In the genomic region with DNA sequence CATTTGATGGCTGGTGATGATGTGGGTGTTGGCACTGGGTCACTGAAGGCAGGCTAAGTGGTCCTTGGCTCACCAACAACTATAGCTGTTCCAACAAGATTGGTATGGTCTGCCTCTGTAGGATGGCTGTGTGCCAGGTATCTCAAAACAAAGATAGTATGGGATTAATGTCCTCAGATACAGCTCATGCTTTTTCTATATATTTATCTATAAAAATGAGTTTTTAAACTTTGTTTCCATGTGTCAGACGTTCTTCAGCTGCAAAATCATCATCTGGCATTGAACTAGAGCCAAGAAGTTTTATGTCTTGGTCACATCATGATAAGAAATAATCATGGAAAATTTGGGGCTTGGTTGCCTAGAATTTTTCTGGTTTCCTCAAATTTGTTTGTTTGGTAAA, we compare ENCODE assay signal across 23 mouse cellular contexts.
A peak's percentile ranks its signal among the peaks of the same experiment; 100 is the strongest.
DNase-seq lines count a peak whose midpoint lies in the region; ATAC-seq lines count a peak whose summit lies in the region.
"Had no signal": no experiment of that assay in that cellular context is flagged by ENCODE, and none has a peak within 500 bp of the region (broad histone marks: within the 10 kb centered on the region; RNA-seq: fewer than 3 reads in every experiment).

No protein-coding gene starts in this region.

- no peak overlapping the region for H3K4me3 ChIP-seq in heart, embryonic 16.5 days (ENCODE audit: low read length)
- H3K4me3 ChIP-seq: embryonic facial prominence, embryonic 12.5 days; forebrain, embryonic 10.5 days; forebrain, embryonic 13.5 days; heart, embryonic 10.5 days; heart, embryonic 13.5 days; hindbrain, embryonic 12.5 days; hindbrain, embryonic 15.5 days had no signal

- no peaks in the 10 kb centered on the region; the same call in 1 of the 2 replicates for H3K4me1 ChIP-seq in heart, embryonic 16.5 days (ENCODE audit: control insufficient read depth, insufficient read depth, low read length)
- H3K4me1 ChIP-seq: embryonic facial prominence, embryonic 12.5 days; forebrain, embryonic 10.5 days; forebrain, embryonic 13.5 days; heart, embryonic 10.5 days; heart, embryonic 13.5 days; hindbrain, embryonic 12.5 days; hindbrain, embryonic 15.5 days had no signal

- H3K4me2 ChIP-seq in heart, embryonic 16.5 days (ENCODE audit: low read depth, low read length), result no peak overlapping the region
- H3K4me2 ChIP-seq: embryonic facial prominence, embryonic 12.5 days; forebrain, embryonic 13.5 days; heart, embryonic 13.5 days; hindbrain, embryonic 12.5 days; hindbrain, embryonic 15.5 days had no signal

- 52% methylated on average over 1 of the region's 1 CpGs for WGBS in heart, embryonic 16.5 days

- H3K9me3 ChIP-seq in heart, embryonic 16.5 days (replicated peaks; ENCODE audit: control insufficient read depth, low read length), result peaks cover 5% of the 10 kb centered on the region
- H3K9me3 ChIP-seq: embryonic facial prominence, embryonic 12.5 days; forebrain, embryonic 10.5 days; forebrain, embryonic 13.5 days; heart, embryonic 10.5 days; hindbrain, embryonic 12.5 days; hindbrain, embryonic 15.5 days had no signal

- H3K27ac ChIP-seq in heart, embryonic 16.5 days (ENCODE audit: low read length), result no peak overlapping the region
- H3K27ac ChIP-seq: embryonic facial prominence, embryonic 12.5 days; forebrain, embryonic 10.5 days; forebrain, embryonic 13.5 days; heart, embryonic 10.5 days; heart, embryonic 13.5 days; hindbrain, embryonic 12.5 days; hindbrain, embryonic 15.5 days had no signal

- no peak overlapping the region for H3K9ac ChIP-seq in heart, embryonic 16.5 days (ENCODE audit: low read length)
- H3K9ac ChIP-seq: embryonic facial prominence, embryonic 12.5 days; forebrain, embryonic 13.5 days; forebrain, postnatal 0 days; heart, embryonic 13.5 days; hindbrain, embryonic 12.5 days; hindbrain, embryonic 15.5 days had no signal

- peak; percentile 39 to 85 for DNase-seq in adrenal gland, adult (ENCODE audit: inconsistent age in 2 of 2, low spot score in 1 of 2)
- DNase-seq in adrenal gland, postnatal 25 days, result no peak
- DNase-seq in heart, adult 9 months (ENCODE audit: low spot score in 2 of 2), result no peak
- peak; percentile 67 for DNase-seq in NIH3T3 (ENCODE audit: low read depth)
- no peak for DNase-seq in frontal cortex, postnatal 36 days (ENCODE audit: low spot score in 2 of 2)
- DNase-seq: cerebellum, adult 18-20 months; cerebellum, adult 9-10 months; cerebellum, postnatal 14 days; forebrain, postnatal 0 days; gastrocnemius, postnatal 25 days; heart, adult 18-20 months had no signal

- 0 out of 2 replicates have a peak, but pooled peaks have one; percentile 23 for ATAC-seq in heart, embryonic 16.5 days (replicated peaks; ENCODE audit: extremely low read depth, insufficient read depth, low FRiP score)
- no peak for ATAC-seq in monocyte, adult 5-6 weeks (replicated peaks; ENCODE audit: insufficient number of reproducible peaks, low FRiP score, low TSS enrichment, poor library complexity, severe bottlenecking)
- ATAC-seq: activated CD4-positive, CD25-positive, alpha-beta regulatory T cell, adult 4 months; CD4-positive, CD25-positive, alpha-beta regulatory T cell, adult 4 months; forebrain, embryonic 13.5 days; forebrain, postnatal 0 days; intestine, postnatal 0 days had no signal

- no peaks in the 10 kb centered on the region for H3K36me3 ChIP-seq in heart, embryonic 16.5 days (ENCODE audit: control insufficient read depth, insufficient read depth)
- H3K36me3 ChIP-seq: embryonic facial prominence, embryonic 12.5 days; forebrain, embryonic 10.5 days; heart, embryonic 10.5 days; heart, embryonic 13.5 days; hindbrain, embryonic 12.5 days; hindbrain, embryonic 15.5 days had no signal

- H3K27me3 ChIP-seq in heart, embryonic 16.5 days (ENCODE audit: control insufficient read depth, insufficient read depth, low read length), result peaks cover 2% of the 10 kb centered on the region
- H3K27me3 ChIP-seq: embryonic facial prominence, embryonic 12.5 days; forebrain, embryonic 13.5 days; hindbrain, embryonic 12.5 days; hindbrain, embryonic 15.5 days had no signal

Comparison
In these comparisons a context has a peak if more than half of its experiments do, and no peak if none do; other contexts are left out.
1. DNase-seq: peak in adrenal gland, adult (2 of 2) and NIH3T3 (single experiment); none in adrenal gland, postnatal 25 days (single experiment), heart, adult 9 months (0 of 2) and frontal cortex, postnatal 36 days (0 of 2).